10 mouse cellular contexts compared by ENCODE assay signal in the genomic region with DNA sequence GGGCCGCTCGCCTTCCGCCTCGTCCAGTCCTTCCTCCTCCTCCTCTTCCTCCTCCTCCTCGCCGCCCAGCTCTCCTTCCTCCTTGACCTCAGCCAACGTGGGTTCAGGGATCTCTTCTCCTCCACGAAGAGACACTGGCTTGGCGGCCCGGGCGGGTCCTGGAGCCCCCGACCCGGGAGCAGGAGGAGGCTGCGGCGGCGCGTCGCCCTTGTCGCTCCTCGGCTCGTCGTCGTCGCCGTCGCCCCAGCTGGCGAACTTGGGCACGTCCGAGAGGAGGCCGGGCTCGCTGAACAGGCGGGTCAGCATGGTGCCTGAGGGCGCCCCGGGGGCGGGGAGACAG. TPM values are rescaled to one million over a fixed set of nuclear protein-coding genes. Genes with fewer than 3 reads are reported as not detected.
DNase-seq lines count a peak whose midpoint lies in the region; ATAC-seq and TF ChIP-seq lines count a peak whose summit lies in the region.
"Had no signal": no experiment of that assay in that cellular context is flagged by ENCODE, and none has a peak within 500 bp of the region (broad histone marks: within the 10 kb centered on the region; RNA-seq: fewer than 3 reads in every experiment).

No protein-coding gene starts in this region.

- H3K4me1 ChIP-seq in kidney, embryonic 15.5 days = peaks cover 26% of the 10 kb centered on the region
- no peaks in the 10 kb centered on the region; the same call in 1 of the 2 replicates for H3K4me1 ChIP-seq in kidney, adult 2 months (ENCODE audit: control insufficient read depth, insufficient read depth, low read length)
- peaks cover 17% of the 10 kb centered on the region for H3K4me1 ChIP-seq in embryonic facial prominence, embryonic 12.5 days
- H3K4me1 ChIP-seq in hindbrain, embryonic 16.5 days (ENCODE audit: control insufficient read depth, insufficient read depth, low read depth, low read length) = peaks cover 15% of the 10 kb centered on the region

- H3K9me3 ChIP-seq in kidney, embryonic 15.5 days (replicated peaks) = no peaks in the 10 kb centered on the region
- no peaks in the 10 kb centered on the region for H3K9me3 ChIP-seq in embryonic facial prominence, embryonic 12.5 days
- H3K9me3 ChIP-seq in hindbrain, embryonic 16.5 days (ENCODE audit: control insufficient read depth, low read length) = no peaks in the 10 kb centered on the region

- no peak overlapping the region for H3K9ac ChIP-seq in kidney, embryonic 15.5 days
- H3K9ac ChIP-seq in embryonic facial prominence, embryonic 12.5 days = peak overlapping the region; percentile 25
- peak overlapping the region; percentile 67 for H3K9ac ChIP-seq in hindbrain, embryonic 16.5 days (ENCODE audit: low read depth, low read length)

- H3K4me2 ChIP-seq in kidney, embryonic 15.5 days = peak overlapping the region; percentile 54
- peak overlapping the region; percentile 35 for H3K4me2 ChIP-seq in embryonic facial prominence, embryonic 12.5 days (replicated peaks)
- peak overlapping the region; percentile 55 for H3K4me2 ChIP-seq in hindbrain, embryonic 16.5 days (ENCODE audit: low read length)

- H3K36me3 ChIP-seq in kidney, embryonic 15.5 days = no peaks in the 10 kb centered on the region
- no peaks in the 10 kb centered on the region for H3K36me3 ChIP-seq in kidney, adult 2 months (ENCODE audit: control insufficient read depth, insufficient read depth, low read length)
- no peaks in the 10 kb centered on the region for H3K36me3 ChIP-seq in embryonic facial prominence, embryonic 12.5 days
- no peaks in the 10 kb centered on the region for H3K36me3 ChIP-seq in hindbrain, embryonic 16.5 days (ENCODE audit: control insufficient read depth, insufficient read depth, low read length)

- no peak for ATAC-seq in kidney, embryonic 15.5 days (replicated peaks; ENCODE audit: low FRiP score)
- no peak for ATAC-seq in embryonic facial prominence, embryonic 12.5 days (ENCODE audit: insufficient number of reproducible peaks, insufficient read depth, low FRiP score, low TSS enrichment)
- no peak for ATAC-seq in hindbrain, embryonic 16.5 days
- no peak for ATAC-seq in frontal cortex, adult (ENCODE audit: low TSS enrichment)
- ATAC-seq: Patski had no signal

- H3K27me3 ChIP-seq in kidney, embryonic 15.5 days = peaks cover 100% of the 10 kb centered on the region
- peaks cover 18% of the 10 kb centered on the region for H3K27me3 ChIP-seq in kidney, adult 2 months (replicated peaks; ENCODE audit: control insufficient read depth, insufficient read depth, low read length)
- peaks cover 97% of the 10 kb centered on the region for H3K27me3 ChIP-seq in embryonic facial prominence, embryonic 12.5 days
- H3K27me3 ChIP-seq in hindbrain, embryonic 16.5 days (replicated peaks; ENCODE audit: control insufficient read depth, insufficient read depth, low read length) = peaks cover 45% of the 10 kb centered on the region

- DNase-seq in kidney, adult 2 months = no peak
- DNase-seq in neural tube, embryonic 10.5 days (ENCODE audit: extremely low spot score, low spot score) = peak; percentile 56
- no peak for DNase-seq in gastrocnemius, postnatal 4 days (ENCODE audit: low spot score in 2 of 2)
- DNase-seq in thymus, postnatal 25 days = no peak
- DNase-seq: lung, adult 2 months had no signal

- no peak for TF ChIP-seq POLR2A in kidney, adult 2 months (IDR thresholded peaks at IDR 0.05; ENCODE audit: low read depth, low read length)

- no peak overlapping the region for H3K27ac ChIP-seq in kidney, embryonic 15.5 days
- no peak overlapping the region for H3K27ac ChIP-seq in kidney, adult 2 months (ENCODE audit: insufficient read depth, low read depth, low read length)
- H3K27ac ChIP-seq in embryonic facial prominence, embryonic 12.5 days = no peak overlapping the region
- H3K27ac ChIP-seq in hindbrain, embryonic 16.5 days (ENCODE audit: low read depth, low read length) = peak overlapping the region; percentile 86

- peak overlapping the region; percentile 32 for H3K4me3 ChIP-seq in kidney, embryonic 15.5 days (replicated peaks)
- H3K4me3 ChIP-seq in kidney, adult 2 months (ENCODE audit: insufficient read depth, low read depth, low read length) = no peak overlapping the region
- H3K4me3 ChIP-seq in embryonic facial prominence, embryonic 12.5 days = peak overlapping the region; percentile 22
- peak overlapping the region; percentile 49 for H3K4me3 ChIP-seq in hindbrain, embryonic 16.5 days (ENCODE audit: low read length)

- TF ChIP-seq CTCF in kidney, adult 2 months (conservative IDR thresholded peaks at IDR 0.05; ENCODE audit: insufficient read depth, insufficient read length, low read depth, low read length) = no peak

- under 1% methylated on average over 31 of the region's 35 CpGs for WGBS in kidney, embryonic 15.5 days
- 2% methylated on average over 35 of the region's 35 CpGs for WGBS in kidney, adult 2 months
- WGBS in embryonic facial prominence, embryonic 12.5 days = 0% methylated on average over 35 of the region's 35 CpGs
- under 1% methylated on average over 35 of the region's 35 CpGs for WGBS in hindbrain, embryonic 16.5 days

RNA-seq across cellular contexts. Expression of a gene that starts 1.4 kb away (rescaled TPM):
- polyA plus RNA-seq in kidney, embryonic 15.5 days (2015; fragmentation: Nextera tagmentation; extraction: Ambion mirVana) = not detected in 2 replicates
- polyA plus RNA-seq in kidney, adult 2 months (2012; rRNA removed) = not detected in 2 replicates
- polyA plus RNA-seq in embryonic facial prominence, embryonic 12.5 days (2016; fragmentation: Nextera tagmentation; extraction: Ambion mirVana) = 0.27 and 0.61 TPM in 2 replicates
- 22.9 and 23.4 TPM in 2 replicates for polyA plus RNA-seq in hindbrain, embryonic 16.5 days (2015; fragmentation: Nextera tagmentation; extraction: Ambion mirVana)
- total RNA-seq in gastrocnemius, postnatal 4 days (2021) = not detected
- polyA plus RNA-seq: lung, adult 2 months; Patski had no signal

RNA-seq across cellular contexts. Expression of a gene that starts 20.2 kb away (rescaled TPM):
- polyA plus RNA-seq in kidney, embryonic 15.5 days (2015; fragmentation: Nextera tagmentation; extraction: Ambion mirVana) = 2.8 and 6.8 TPM in 2 replicates
- polyA plus RNA-seq in kidney, adult 2 months (2012; rRNA removed) = 84.7 and 94.6 TPM in 2 replicates
- polyA plus RNA-seq in embryonic facial prominence, embryonic 12.5 days (2016; fragmentation: Nextera tagmentation; extraction: Ambion mirVana) = 0.39 and 1.0 TPM in 2 replicates
- polyA plus RNA-seq in hindbrain, embryonic 16.5 days (2015; fragmentation: Nextera tagmentation; extraction: Ambion mirVana) = 7.7 and 9.3 TPM in 2 replicates
- total RNA-seq in gastrocnemius, postnatal 4 days (2021) = under 1 TPM; 0.52 to 0.70 TPM

RNA-seq across cellular contexts. Expression of a gene that starts 30.2 kb away (rescaled TPM):
- polyA plus RNA-seq in kidney, embryonic 15.5 days (2015; fragmentation: Nextera tagmentation; extraction: Ambion mirVana) = 46.4 and 53.1 TPM in 2 replicates
- 59.1 and 74.9 TPM in 2 replicates for polyA plus RNA-seq in kidney, adult 2 months (2012; rRNA removed)
- 39.6 and 47.6 TPM in 2 replicates for polyA plus RNA-seq in embryonic facial prominence, embryonic 12.5 days (2016; fragmentation: Nextera tagmentation; extraction: Ambion mirVana)
- polyA plus RNA-seq in hindbrain, embryonic 16.5 days (2015; fragmentation: Nextera tagmentation; extraction: Ambion mirVana) = 39.0 and 39.9 TPM in 2 replicates
- total RNA-seq in gastrocnemius, postnatal 4 days (2021) = 10 to 100 TPM; 14.1 to 16.9 TPM

RNA-seq across cellular contexts. Expression of a gene that starts 55.6 kb away (rescaled TPM):
- polyA plus RNA-seq in kidney, embryonic 15.5 days (2015; fragmentation: Nextera tagmentation; extraction: Ambion mirVana) = 2.5 and 3.5 TPM in 2 replicates
- 0.56 and 33.0 TPM in 2 replicates for polyA plus RNA-seq in kidney, adult 2 months (2012; rRNA removed)
- polyA plus RNA-seq in embryonic facial prominence, embryonic 12.5 days (2016; fragmentation: Nextera tagmentation; extraction: Ambion mirVana) = 1.5 and 1.7 TPM in 2 replicates
- polyA plus RNA-seq in hindbrain, embryonic 16.5 days (2015; fragmentation: Nextera tagmentation; extraction: Ambion mirVana) = 0.16 and 1.7 TPM in 2 replicates
- total RNA-seq in gastrocnemius, postnatal 4 days (2021) = 100 to 1,000 TPM; 447 to 769 TPM
- polyA plus RNA-seq: Patski had no signal

RNA-seq across cellular contexts. Expression of a gene that starts 58.2 kb away (rescaled TPM):
- 2.7 and 3.8 TPM in 2 replicates for polyA plus RNA-seq in kidney, embryonic 15.5 days (2015; fragmentation: Nextera tagmentation; extraction: Ambion mirVana)
- not detected in 2 replicates for polyA plus RNA-seq in kidney, adult 2 months (2012; rRNA removed)
- 0.33 TPM in 1 of 2 replicates, not detected in the other for polyA plus RNA-seq in embryonic facial prominence, embryonic 12.5 days (2016; fragmentation: Nextera tagmentation; extraction: Ambion mirVana)
- polyA plus RNA-seq in hindbrain, embryonic 16.5 days (2015; fragmentation: Nextera tagmentation; extraction: Ambion mirVana) = 4.5 and 4.9 TPM in 2 replicates
- under 1 TPM in 1 of 2 experiments, not detected in 1; 0.71 TPM for total RNA-seq in gastrocnemius, postnatal 4 days (2021)
- polyA plus RNA-seq: Patski had no signal

Comparison
In these comparisons a context has a peak if more than half of its experiments do, and no peak if none do; other contexts are left out.
1. RNA of a gene that starts 1.4 kb away (polyA plus RNA-seq): 22.9 to 23.4 TPM in hindbrain, embryonic 16.5 days; 0.27 to 0.61 TPM in embryonic facial prominence, embryonic 12.5 days, not detected in kidney, embryonic 15.5 days and not detected in kidney, adult 2 months; every median in the first group is over 10 times any median in the second.
2. Peak in every context shown above with its lines, with median percentiles within 50 percentile points of each other: H3K4me2 ChIP-seq.